Mouse (Mus musculus) MEL (cell line): ENCODE data around the gene Nrbp1.

ENCODE experiments used
- CTCF ChIP-seq, 3 experiments: IDR thresholded peaks in 2 of 3; conservative IDR thresholded peaks in 1 of 3; 2 replicates each; pipeline ENCODE4 v1.5.1; 2011 to 2012; ENCODE audit warnings: low read length in 3 of 3, low read depth in 2 of 3, mild to moderate bottlenecking in 2 of 3, improper control_type of control experiment in 1 of 3, inconsistent platforms in 1 of 3, mixed read lengths in 1 of 3, moderate library complexity in 1 of 3; ENCODE audit not compliant: control insufficient read depth in 1 of 3, insufficient read depth in 1 of 3, poor library complexity in 1 of 3, severe bottlenecking in 1 of 3
- EP300 ChIP-seq, 2 experiments: IDR thresholded peaks; 2 replicates each; pipeline ENCODE4 v1.6.1; 2011; ENCODE audit warnings: improper control_type of control experiment in 2 of 2, low read length in 2 of 2, low read depth in 1 of 2, mild to moderate bottlenecking in 1 of 2
- MAFK ChIP-seq: IDR thresholded peaks from 2 replicates; pipeline ENCODE4 v1.6.1; 2011; ENCODE audit warnings: low read depth, mild to moderate bottlenecking, low read length, improper control_type of control experiment, borderline replicate concordance
- MAX ChIP-seq: IDR thresholded peaks from 2 replicates; pipeline ENCODE4 v1.6.1; 2011; ENCODE audit warnings: low read length, improper control_type of control experiment
- MAZ ChIP-seq: IDR thresholded peaks from 2 replicates; pipeline ENCODE4 v1.6.1; 2012; ENCODE audit warnings: low read depth, mild to moderate bottlenecking, inconsistent platforms, low read length, improper control_type of control experiment
- MEF2A ChIP-seq: IDR thresholded peaks from 2 replicates; pipeline ENCODE4 v1.6.1; 2014; ENCODE audit warnings: low read depth, mild to moderate bottlenecking, inconsistent platforms, low read length, improper control_type of control experiment; ENCODE audit not compliant: poor library complexity, insufficient replicate concordance, severe bottlenecking; ENCODE audit errors: extremely low read depth
- POLR2A ChIP-seq, 2 experiments: IDR thresholded peaks; 2 replicates each; pipeline ENCODE4 v1.6.1; 2011 to 2012; ENCODE audit warnings: low read length in 2 of 2, mild to moderate bottlenecking in 2 of 2, control low read depth in 1 of 2, improper control_type of control experiment in 1 of 2, low read depth in 1 of 2, moderate library complexity in 1 of 2; ENCODE audit not compliant: control insufficient read depth in 1 of 2, insufficient read depth in 1 of 2, poor library complexity in 1 of 2
- POLR2AphosphoS5 ChIP-seq: IDR thresholded peaks from 2 replicates; pipeline ENCODE4 v1.6.1; 2012; ENCODE audit warnings: low read depth, borderline replicate concordance, mild to moderate bottlenecking, inconsistent platforms, low read length, moderate library complexity, mixed read lengths
- RCOR1 ChIP-seq: IDR thresholded peaks from 2 replicates; pipeline ENCODE4 v1.6.1; 2012; ENCODE audit warnings: low read depth, mild to moderate bottlenecking, inconsistent platforms, low read length, improper control_type of control experiment
- SIN3A ChIP-seq: IDR thresholded peaks from 2 replicates; pipeline ENCODE4 v1.6.1; 2012; ENCODE audit warnings: low read length, improper control_type of control experiment, inconsistent platforms
- USF1 ChIP-seq: IDR thresholded peaks from 2 replicates; pipeline ENCODE4 v1.6.1; 2014; ENCODE audit warnings: low read depth, mild to moderate bottlenecking, inconsistent platforms, low read length, improper control_type of control experiment, moderate library complexity
- ZC3H11A ChIP-seq: IDR thresholded peaks from 2 replicates; pipeline ENCODE4 v1.6.1; 2012; ENCODE audit warnings: low read depth, mild to moderate bottlenecking, inconsistent platforms, low read length, improper control_type of control experiment

DNA sequence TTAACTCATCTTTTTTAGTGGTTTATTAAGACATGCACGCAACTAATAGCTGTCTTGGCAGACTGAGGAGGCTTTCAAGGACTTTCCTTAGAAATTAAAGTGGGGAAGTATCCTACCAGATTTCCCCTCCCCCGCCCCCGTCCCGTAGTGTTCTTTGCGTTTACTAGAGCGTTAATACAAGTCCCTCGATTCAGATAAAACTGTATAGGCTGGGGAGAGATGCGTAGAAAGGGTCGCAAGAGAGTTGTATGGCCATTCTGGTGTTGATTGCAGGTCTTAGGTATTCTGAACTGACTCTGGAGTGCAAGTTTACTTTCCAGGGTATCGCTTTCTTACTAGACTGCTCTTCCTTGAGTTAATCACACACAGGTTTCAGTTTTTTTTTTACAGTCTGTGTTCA lies 1.5 kb downstream of the Nrbp1 start:
- TF ChIP-seq MAFK (no peak), MAZ (no peak; the same call in 1 of the 2 replicates), RCOR1 (no peak), CTCF (IDR thresholded peaks at IDR 0.05 in 2 of 3, conservative IDR thresholded peaks at IDR 0.05 in 1 of 3; ENCODE audit: control insufficient read depth in 1 of 3, insufficient read depth in 1 of 3, low read depth in 2 of 3, low read length in 3 of 3, poor library complexity in 1 of 3, severe bottlenecking in 1 of 3) (no peak), ZC3H11A (no peak), EP300 (IDR thresholded peaks at IDR 0.05; ENCODE audit: low read depth in 1 of 2, low read length in 2 of 2) (no peak), MEF2A (no peak), SIN3A (no peak), POLR2A (IDR thresholded peaks at IDR 0.05; ENCODE audit: control insufficient read depth in 1 of 2, insufficient read depth in 1 of 2, low read depth in 1 of 2, low read length in 2 of 2, poor library complexity in 1 of 2) (no peak), POLR2AphosphoS5 (no peak), MAX (no peak), USF1 (no peak)
